Mouse (Mus musculus) monocyte, adult 5-6 weeks (primary cell): ENCODE data around the gene Cdh7. TPM values are rescaled to one million over a fixed set of nuclear protein-coding genes. Genes with fewer than 3 reads are reported as not detected.

Source experiments
- ATAC-seq: fragments of 153-309, 156-312 bp; replicated peaks from 2 replicates; pipeline ENCODE4 v1.8.0; 2017; ENCODE audit warnings: mild to moderate bottlenecking; ENCODE audit not compliant: low TSS enrichment, insufficient number of reproducible peaks, severe bottlenecking, poor library complexity, low FRiP score
- total RNA-seq: library from RNA; stranded (forward); fragments of 200-1000, 200-491, 200-594 nt; gene quantifications from 3 replicates; pipeline ENCODE4 v1.2.3, GENCODE M21; 2017

Cdh7 gene
- not detected in 3 replicates for total RNA-seq

GRCm38 (mm10) chr1:109982064-109982808 lies at the start of gene Cdh7:
Cdh7 (plus strand) TSS chr1:109982431.
- no peak for ATAC-seq

GRCm38 (mm10) chr1:109932674-109933073 lies 49.6 kb upstream of the Cdh7 start:
- no peak for ATAC-seq

GRCm38 (mm10) chr1:109948571-109948970 lies 33.7 kb upstream of the Cdh7 start:
- no peak for ATAC-seq

- ATAC-seq, result no peak
Observed at GRCm38 (mm10) chr1:109971721-109972425, 10.4 kb upstream of the Cdh7 start.

- no peak for ATAC-seq
Observed at GRCm38 (mm10) chr1:109972426-109973015, 9.7 kb upstream of the Cdh7 start.

GRCm38 (mm10) chr1:109982809-109983536 lies 742 bp downstream of the Cdh7 start:
- ATAC-seq, result no peak

GRCm38 (mm10) chr1:109983537-109983912 lies 1.3 kb downstream of the Cdh7 start:
- ATAC-seq, result no peak

GRCm38 (mm10) chr1:109984776-109985175 lies 2.5 kb downstream of the Cdh7 start:
- ATAC-seq, result no peak

- no peak for ATAC-seq
Observed at GRCm38 (mm10) chr1:109985468-109985867, 3.2 kb downstream of the Cdh7 start.

GRCm38 (mm10) chr1:109989541-109989940 lies 7.3 kb downstream of the Cdh7 start:
- no peak for ATAC-seq

- ATAC-seq, result no peak
Observed at GRCm38 (mm10) chr1:109993906-109994305, 11.7 kb downstream of the Cdh7 start.

GRCm38 (mm10) chr1:110004451-110004850 lies 22.2 kb downstream of the Cdh7 start:
- no peak for ATAC-seq

- ATAC-seq, result no peak
Observed at GRCm38 (mm10) chr1:110005038-110005437, 22.8 kb downstream of the Cdh7 start.

GRCm38 (mm10) chr1:110012153-110012552 lies 29.9 kb downstream of the Cdh7 start:
- ATAC-seq, result no peak

GRCm38 (mm10) chr1:110056317-110056716 lies 74.1 kb downstream of the Cdh7 start:
- ATAC-seq, result no peak

- ATAC-seq, result no peak
Observed at GRCm38 (mm10) chr1:110067405-110067804, 85.2 kb downstream of the Cdh7 start.

GRCm38 (mm10) chr1:110078471-110078870 lies 96.2 kb downstream of the Cdh7 start:
- ATAC-seq, result no peak

- ATAC-seq, result no peak
Observed at GRCm38 (mm10) chr1:110118071-110118470, 135.8 kb downstream of the Cdh7 start.

- ATAC-seq, result no peak
Observed at GRCm38 (mm10) chr1:110118862-110119261, 136.6 kb downstream of the Cdh7 start.
